ENCODE assay signal across 8 mouse cellular contexts in genomic region chr5:43868253-43868652, GRCm38 (mm10). TPM values are rescaled to one million over a fixed set of nuclear protein-coding genes. Genes with fewer than 3 reads are reported as not detected.
DNase-seq lines count a peak whose midpoint lies in the region; ATAC-seq lines count a peak whose summit lies in the region.

TSS of gene Cd38 (plus strand) at chr5:43868553.

- peak within 1 kb of the TSS; percentile 54 for H3K4me3 ChIP-seq in heart, embryonic 15.5 days
- H3K4me3 ChIP-seq in hindbrain, embryonic 11.5 days (ENCODE audit: low read depth, low read length): peak within 1 kb of the TSS; percentile 24
- H3K4me3 ChIP-seq in midbrain, embryonic 13.5 days (replicated peaks): peak within 1 kb of the TSS; percentile 33

- DNase-seq in heart, adult 9 months (ENCODE audit: low spot score in 2 of 2): no peak
- no peak for DNase-seq in adrenal gland, postnatal 25 days
- DNase-seq in hindbrain, embryonic 11.5 days (ENCODE audit: low spot score): no peak
- DNase-seq in cerebellum, postnatal 25 days: no peak
- no peak for DNase-seq in MN1 (ENCODE audit: low spot score)
- no peak for DNase-seq in retina, postnatal 1 day

- H3K4me2 ChIP-seq in heart, embryonic 15.5 days: peak within 1 kb of the TSS; percentile 74
- H3K4me2 ChIP-seq in hindbrain, embryonic 11.5 days (replicated peaks; ENCODE audit: low read depth, low read length): peak within 1 kb of the TSS; percentile 54
- H3K4me2 ChIP-seq in midbrain, embryonic 13.5 days (replicated peaks): peak within 1 kb of the TSS; percentile 63

- ATAC-seq in heart, embryonic 15.5 days (replicated peaks; ENCODE audit: insufficient number of reproducible peaks, insufficient read depth, low FRiP score, low read depth): no peak
- ATAC-seq in hindbrain, embryonic 11.5 days (ENCODE audit: low FRiP score): no peak
- 0 out of 2 replicates have a peak, but pooled peaks have one; percentile 20 for ATAC-seq in midbrain, embryonic 13.5 days

- H3K27me3 ChIP-seq in heart, embryonic 15.5 days: no peaks in the 10 kb centered on the region
- no peaks in the 10 kb centered on the region for H3K27me3 ChIP-seq in hindbrain, embryonic 11.5 days (ENCODE audit: control insufficient read depth, insufficient read depth, low read length)
- H3K27me3 ChIP-seq in midbrain, embryonic 13.5 days: peaks cover 7% of the 10 kb centered on the region; the same call in 1 of the 2 replicates

- H3K36me3 ChIP-seq in heart, embryonic 15.5 days: no peaks in the 10 kb centered on the region
- no peaks in the 10 kb centered on the region for H3K36me3 ChIP-seq in hindbrain, embryonic 11.5 days (ENCODE audit: control insufficient read depth, insufficient read depth, low read length)
- H3K36me3 ChIP-seq in midbrain, embryonic 13.5 days: no peaks in the 10 kb centered on the region

- peaks cover 9% of the 10 kb centered on the region for H3K4me1 ChIP-seq in heart, embryonic 15.5 days (replicated peaks)
- H3K4me1 ChIP-seq in hindbrain, embryonic 11.5 days (replicated peaks; ENCODE audit: control insufficient read depth, insufficient read depth, low read length): no peaks in the 10 kb centered on the region
- peaks cover 11% of the 10 kb centered on the region for H3K4me1 ChIP-seq in midbrain, embryonic 13.5 days (replicated peaks)

- H3K9me3 ChIP-seq in heart, embryonic 15.5 days (replicated peaks): no peaks in the 10 kb centered on the region
- no peaks in the 10 kb centered on the region for H3K9me3 ChIP-seq in hindbrain, embryonic 11.5 days (ENCODE audit: control insufficient read depth, low read length)
- H3K9me3 ChIP-seq in midbrain, embryonic 13.5 days: no peaks in the 10 kb centered on the region

- peak within 1 kb of the TSS; percentile 70 for H3K27ac ChIP-seq in heart, embryonic 15.5 days
- H3K27ac ChIP-seq in hindbrain, embryonic 11.5 days (ENCODE audit: low read depth, low read length): no peak within 1 kb of the TSS
- H3K27ac ChIP-seq in midbrain, embryonic 13.5 days: no peak within 1 kb of the TSS

- peak within 1 kb of the TSS; percentile 48 for H3K9ac ChIP-seq in heart, embryonic 15.5 days
- peak within 1 kb of the TSS; percentile 47 for H3K9ac ChIP-seq in hindbrain, embryonic 11.5 days (ENCODE audit: low read depth, low read length)
- peak within 1 kb of the TSS; percentile 56 for H3K9ac ChIP-seq in midbrain, embryonic 13.5 days (replicated peaks)

RNA-seq across cellular contexts. Expression of gene Cd38, which starts in this region (rescaled TPM):
- polyA plus RNA-seq in heart, embryonic 15.5 days (2015; fragmentation: Nextera tagmentation; extraction: Ambion mirVana): 16.6 and 18.6 TPM in 2 replicates
- 10.8 and 16.5 TPM in 2 replicates for total RNA-seq in adrenal gland, postnatal 25 days (2021)
- polyA plus RNA-seq in hindbrain, embryonic 11.5 days (2014; fragmentation: Nextera tagmentation; extraction: Ambion mirVana): 8.0 and 8.9 TPM in 2 replicates
- polyA plus RNA-seq in midbrain, embryonic 13.5 days (2015; fragmentation: Nextera tagmentation; extraction: Ambion mirVana): 2.8 TPM in 2 replicates
